Mouse (Mus musculus) layer of hippocampus, postnatal 14 days (tissue): ENCODE measurements around the gene Bbs2. TPM values are rescaled to one million over a fixed set of nuclear protein-coding genes. Genes with fewer than 3 reads are reported as not detected.
A peak's percentile ranks its signal among the peaks of the same experiment; 100 is the strongest.
"Not testable (repeated sequence)": the region's sequence is repeated elsewhere in the genome, so short reads cannot be mapped to it uniquely, and the experiment has no call there.

Experiments
- DNase-seq, 2 experiments: peaks; one replicate each; pipeline ENCODE4 v3.0.0; 2021 to 2022; ENCODE audit warnings: low spot score in 2 of 2, mixed read lengths in 1 of 2
- long read RNA-seq, 2 experiments: library from polyadenylated mRNA; stranded (forward); transcript quantifications; one replicate each; pipeline ENCODE4 v2.0.0; 2021
- total RNA-seq, 2 experiments: library from RNA; stranded (reverse); gene quantifications; 2 replicates each; pipeline ENCODE4 v1.2.3; 2021

Bbs2 gene
- total RNA-seq, result 10 to 100 TPM; 17.7 to 19.6 TPM
- long read RNA-seq, experiment 1, partial matches to known transcripts, result 1 of 4 reads
- long read RNA-seq, experiment 1, other reads (novel, unspliced or antisense), result 1 of 4 reads
- long read RNA-seq, experiment 2, transcript Bbs2-201 (17 exons, 3,064 nt), result major isoform, 7 of 11 reads
- long read RNA-seq, experiment 2, partial matches to known transcripts, result 2 of 11 reads
- long read RNA-seq, experiment 2, other reads (novel, unspliced or antisense), result 2 of 11 reads

GRCm38 (mm10) chr8:94098081-94098974 lies at the start of gene Bbs2:
TSS of gene Bbs2 (minus strand) at chr8:94098928.
- peak; percentile 99 for DNase-seq

- no peak for DNase-seq
Observed at GRCm38 (mm10) chr8:94148236-94148635, 49.5 kb upstream of the Bbs2 start.

- no peak for DNase-seq
Observed at GRCm38 (mm10) chr8:94140266-94140795, 41.6 kb upstream of the Bbs2 start.

- no peak for DNase-seq
Observed at GRCm38 (mm10) chr8:94136933-94137332, 38.2 kb upstream of the Bbs2 start, which contains the start of gene Mt4. TSS of gene Mt4 (plus strand) at chr8:94137197.

GRCm38 (mm10) chr8:94136192-94136591 lies 37.5 kb upstream of the Bbs2 start:
- DNase-seq, result no peak

- DNase-seq, result no peak
Observed at GRCm38 (mm10) chr8:94135556-94135955, 36.8 kb upstream of the Bbs2 start.

GRCm38 (mm10) chr8:94134601-94135000 lies 35.9 kb upstream of the Bbs2 start:
- not testable (repeated sequence) for DNase-seq

- no peak for DNase-seq
Observed at GRCm38 (mm10) chr8:94132096-94132495, 33.4 kb upstream of the Bbs2 start.

- peak; percentile 37 to 69 for DNase-seq
Observed at GRCm38 (mm10) chr8:94130126-94130525, 31.4 kb upstream of the Bbs2 start.

GRCm38 (mm10) chr8:94129133-94129789 lies 30.5 kb upstream of the Bbs2 start:
- no peak for DNase-seq

- DNase-seq, result no peak
Observed at GRCm38 (mm10) chr8:94127711-94128110, 29.0 kb upstream of the Bbs2 start.

- DNase-seq, result peak; percentile 48 to 76
Observed at GRCm38 (mm10) chr8:94122711-94123468, 24.2 kb upstream of the Bbs2 start.

GRCm38 (mm10) chr8:94121625-94122024 lies 22.9 kb upstream of the Bbs2 start:
- DNase-seq, result peak in 1 of 2 experiments; percentile 47

- peak; percentile 55 to 88 for DNase-seq
Observed at GRCm38 (mm10) chr8:94118776-94119430, 20.2 kb upstream of the Bbs2 start.

- no peak for DNase-seq
Observed at GRCm38 (mm10) chr8:94113972-94114371, 15.2 kb upstream of the Bbs2 start.

- DNase-seq, result no peak
Observed at GRCm38 (mm10) chr8:94113435-94113834, 14.7 kb upstream of the Bbs2 start.

- no peak for DNase-seq
Observed at GRCm38 (mm10) chr8:94110526-94111177, 11.9 kb upstream of the Bbs2 start.

GRCm38 (mm10) chr8:94109835-94110234 lies 11.1 kb upstream of the Bbs2 start:
- DNase-seq, result no peak

GRCm38 (mm10) chr8:94109396-94109795 lies 10.7 kb upstream of the Bbs2 start:
- no peak for DNase-seq

GRCm38 (mm10) chr8:94107871-94108270 lies 9.1 kb upstream of the Bbs2 start:
- DNase-seq, result no peak
